Mouse (Mus musculus) MEL (cell line): ENCODE data around the gene Mmaa. TPM values are rescaled to one million over a fixed set of nuclear protein-coding genes. Genes with fewer than 3 reads are reported as not detected.

Experiments
- DNase-seq: peaks from one replicate; pipeline ENCODE4 v3.0.0; 2011; ENCODE audit warnings: low read depth, low spot score
- H3K27ac ChIP-seq: 2 replicates; pipeline ENCODE4 v1.5.1; 2012; ENCODE audit warnings: low read depth, mild to moderate bottlenecking, control low read depth, low read length, moderate library complexity; ENCODE audit not compliant: control insufficient read depth
- H3K27me3 ChIP-seq, 2 experiments: fragments of 150-350 bp in 1 of 2; sonication (generic) in 1 of 2; 2 replicates each; pipeline ENCODE4 v1.6.1; 2012; ENCODE audit warnings: low read length in 2 of 2, mild to moderate bottlenecking in 2 of 2, improper control_type of control experiment in 1 of 2, moderate library complexity in 1 of 2; ENCODE audit not compliant: insufficient read depth in 2 of 2, control insufficient read depth in 1 of 2
- H3K36me3 ChIP-seq, 2 experiments: 2 replicates each; pipeline ENCODE4 v1.6.1; 2012 to 2014; ENCODE audit warnings: low read length in 2 of 2, improper control_type of control experiment in 1 of 2, inconsistent platforms in 1 of 2, mild to moderate bottlenecking in 1 of 2; ENCODE audit not compliant: insufficient read depth in 2 of 2, control insufficient read depth in 1 of 2
- H3K4me1 ChIP-seq, 2 experiments: fragments of 150-350 bp in 1 of 2; sonication (generic) in 1 of 2; 2 replicates each; pipeline ENCODE4 v1.6.1; 2012; ENCODE audit warnings: low read length in 2 of 2, improper control_type of control experiment in 1 of 2, mild to moderate bottlenecking in 1 of 2; ENCODE audit not compliant: insufficient read depth in 2 of 2, control insufficient read depth in 1 of 2
- H3K4me3 ChIP-seq, 2 experiments: fragments of 150-350 bp in 1 of 2; sonication (generic) in 1 of 2; 2 replicates each; pipeline ENCODE4 v1.5.1; 2012; ENCODE audit warnings: low read depth in 2 of 2, low read length in 2 of 2, mild to moderate bottlenecking in 2 of 2, moderate library complexity in 2 of 2, control low read depth in 1 of 2, improper control_type of control experiment in 1 of 2; ENCODE audit not compliant: control insufficient read depth in 1 of 2, insufficient read depth in 1 of 2
- H3K79me2 ChIP-seq: 2 replicates; pipeline ENCODE4 v1.6.1; 2012; ENCODE audit warnings: mild to moderate bottlenecking, low read length, moderate library complexity; ENCODE audit not compliant: control insufficient read depth, poor library complexity, insufficient read depth
- H3K9ac ChIP-seq: 2 replicates; pipeline ENCODE4 v1.6.1; 2012; ENCODE audit warnings: low read depth, mild to moderate bottlenecking, control low read depth, low read length, moderate library complexity; ENCODE audit not compliant: control insufficient read depth, poor library complexity, severe bottlenecking
- H3K9me3 ChIP-seq: fragments of 150-350 bp; sonication (generic); replicated peaks from 2 replicates; pipeline ENCODE4 v1.6.1; 2012; ENCODE audit warnings: mild to moderate bottlenecking, low read length, improper control_type of control experiment, moderate library complexity; ENCODE audit not compliant: insufficient read depth
- BHLHE40 ChIP-seq: IDR thresholded peaks from 2 replicates; pipeline ENCODE4 v1.6.1; 2012; ENCODE audit warnings: low read depth, mild to moderate bottlenecking, inconsistent platforms, low read length, improper control_type of control experiment, borderline replicate concordance
- CHD2 ChIP-seq: IDR thresholded peaks from 2 replicates; pipeline ENCODE4 v1.6.1; 2011; ENCODE audit warnings: low read length, improper control_type of control experiment
- EP300 ChIP-seq, 2 experiments: IDR thresholded peaks; 2 replicates each; pipeline ENCODE4 v1.6.1; 2011; ENCODE audit warnings: improper control_type of control experiment in 2 of 2, low read length in 2 of 2, low read depth in 1 of 2, mild to moderate bottlenecking in 1 of 2
- GATA1 ChIP-seq: IDR thresholded peaks from 2 replicates; pipeline ENCODE4 v1.6.1; 2011; ENCODE audit warnings: low read depth, low read length, improper control_type of control experiment
- HCFC1 ChIP-seq: IDR thresholded peaks from 2 replicates; pipeline ENCODE4 v1.6.1; 2012; ENCODE audit warnings: low read depth, mild to moderate bottlenecking, inconsistent platforms, low read length, improper control_type of control experiment, moderate library complexity
- JUND ChIP-seq: IDR thresholded peaks from 2 replicates; pipeline ENCODE4 v1.6.1; 2011; ENCODE audit warnings: low read depth, mild to moderate bottlenecking, improper control_type of control experiment, low read length
- KAT2A ChIP-seq: conservative IDR thresholded peaks from 2 replicates; pipeline ENCODE4 v1.6.1; 2012; ENCODE audit warnings: low read depth, low read length, improper control_type of control experiment, inconsistent platforms
- MAFK ChIP-seq: IDR thresholded peaks from 2 replicates; pipeline ENCODE4 v1.6.1; 2011; ENCODE audit warnings: low read depth, mild to moderate bottlenecking, low read length, improper control_type of control experiment, borderline replicate concordance
- MAX ChIP-seq: IDR thresholded peaks from 2 replicates; pipeline ENCODE4 v1.6.1; 2011; ENCODE audit warnings: low read length, improper control_type of control experiment
- MAZ ChIP-seq: IDR thresholded peaks from 2 replicates; pipeline ENCODE4 v1.6.1; 2012; ENCODE audit warnings: low read depth, mild to moderate bottlenecking, inconsistent platforms, low read length, improper control_type of control experiment
- MEF2A ChIP-seq: IDR thresholded peaks from 2 replicates; pipeline ENCODE4 v1.6.1; 2014; ENCODE audit warnings: low read depth, mild to moderate bottlenecking, inconsistent platforms, low read length, improper control_type of control experiment; ENCODE audit not compliant: poor library complexity, insufficient replicate concordance, severe bottlenecking; ENCODE audit errors: extremely low read depth
- MXI1 ChIP-seq: IDR thresholded peaks from 2 replicates; pipeline ENCODE4 v1.6.1; 2011; ENCODE audit warnings: mild to moderate bottlenecking, low read depth, low read length, improper control_type of control experiment
- MYB ChIP-seq: IDR thresholded peaks from 2 replicates; pipeline ENCODE4 v1.6.1; 2011; ENCODE audit warnings: mild to moderate bottlenecking, low read depth, low read length, improper control_type of control experiment
- MYC ChIP-seq: IDR thresholded peaks from 2 replicates; pipeline ENCODE4 v1.6.1; 2011; ENCODE audit warnings: low read depth, mild to moderate bottlenecking, low read length, improper control_type of control experiment, moderate library complexity
- NRF1 ChIP-seq: IDR thresholded peaks from 2 replicates; pipeline ENCODE4 v1.6.1; 2014; ENCODE audit warnings: low read depth, mild to moderate bottlenecking, inconsistent platforms, low read length, improper control_type of control experiment, moderate library complexity; ENCODE audit not compliant: poor library complexity, insufficient read depth, severe bottlenecking
- POLR2A ChIP-seq, 2 experiments: IDR thresholded peaks; 2 replicates each; pipeline ENCODE4 v1.6.1; 2011 to 2012; ENCODE audit warnings: low read length in 2 of 2, mild to moderate bottlenecking in 2 of 2, control low read depth in 1 of 2, improper control_type of control experiment in 1 of 2, low read depth in 1 of 2, moderate library complexity in 1 of 2; ENCODE audit not compliant: control insufficient read depth in 1 of 2, insufficient read depth in 1 of 2, poor library complexity in 1 of 2
- RAD21 ChIP-seq: IDR thresholded peaks from 2 replicates; pipeline ENCODE4 v1.6.1; 2011; ENCODE audit warnings: mild to moderate bottlenecking, low read depth, low read length, improper control_type of control experiment
- SMC3 ChIP-seq: IDR thresholded peaks from 2 replicates; pipeline ENCODE4 v1.6.1; 2011; ENCODE audit warnings: low read depth, low read length, improper control_type of control experiment
- TCF12 ChIP-seq: IDR thresholded peaks from 2 replicates; pipeline ENCODE4 v1.6.1; 2014; ENCODE audit warnings: low read depth, mild to moderate bottlenecking, inconsistent platforms, low read length, improper control_type of control experiment, moderate library complexity
- UBTF ChIP-seq: IDR thresholded peaks from 2 replicates; pipeline ENCODE4 v1.6.1; 2012; ENCODE audit warnings: low read depth, mild to moderate bottlenecking, inconsistent platforms, low read length, improper control_type of control experiment, moderate library complexity, borderline replicate concordance; ENCODE audit not compliant: insufficient read depth
- USF1 ChIP-seq: IDR thresholded peaks from 2 replicates; pipeline ENCODE4 v1.6.1; 2014; ENCODE audit warnings: low read depth, mild to moderate bottlenecking, inconsistent platforms, low read length, improper control_type of control experiment, moderate library complexity
- ZC3H11A ChIP-seq: IDR thresholded peaks from 2 replicates; pipeline ENCODE4 v1.6.1; 2012; ENCODE audit warnings: low read depth, mild to moderate bottlenecking, inconsistent platforms, low read length, improper control_type of control experiment
- ZMIZ1 ChIP-seq: IDR thresholded peaks from 2 replicates; pipeline ENCODE4 v1.6.1; 2012; ENCODE audit warnings: low read depth, mild to moderate bottlenecking, inconsistent platforms, low read length, improper control_type of control experiment, moderate library complexity
- ZNF384 ChIP-seq: IDR thresholded peaks from 2 replicates; pipeline ENCODE4 v1.6.1; 2012; ENCODE audit warnings: low read depth, mild to moderate bottlenecking, inconsistent platforms, low read length, improper control_type of control experiment
- polyA plus RNA-seq, 2 experiments: library from polyadenylated mRNA; stranded (reverse) in 1 of 2; unstranded in 1 of 2; fragments of >175 nt in 1 of 2; fragments of >200 nt in 1 of 2; gene quantifications; 2 replicates each; pipeline versions ENCODE4 v1.2.1 to v1.2.4; 2012; ENCODE audit warnings: low replicate concordance in 2 of 2, low read depth in 1 of 2; ENCODE audit not compliant: insufficient read length in 2 of 2, insufficient read depth in 1 of 2, missing spikeins in 1 of 2
- total RNA-seq: library from RNA; depleted of rRNA; stranded (reverse); fragments of 300-350 nt; gene quantifications from 2 replicates; pipeline ENCODE4 v1.2.3, GENCODE M21; 2012

Gene Mmaa
- total and polyA plus RNA-seq, 3 experiments = 3.2 to 6.8 TPM; not detected in 1

- H3K9ac ChIP-seq = no peak overlapping the region
- no peaks in the 10 kb centered on the region for H3K4me1 ChIP-seq
- no peaks in the 10 kb centered on the region for H3K9me3 ChIP-seq
- no peak overlapping the region for H3K4me3 ChIP-seq
- H3K27ac ChIP-seq = no peak overlapping the region
- no peak for DNase-seq
- no peaks in the 10 kb centered on the region for H3K36me3 ChIP-seq
- no peaks in the 10 kb centered on the region for H3K27me3 ChIP-seq
- no peaks in the 10 kb centered on the region for H3K79me2 ChIP-seq
- TF ChIP-seq MXI1 = no peak
- no peak for TF ChIP-seq TCF12
- TF ChIP-seq KAT2A = no peak
- TF ChIP-seq MYB = no peak
- TF ChIP-seq USF1 = no peak
- no peak for TF ChIP-seq ZMIZ1
- no peak for TF ChIP-seq GATA1
- TF ChIP-seq MEF2A = no peak
- no peak for TF ChIP-seq ZNF384
- TF ChIP-seq UBTF = no peak
- no peak for TF ChIP-seq NRF1
- TF ChIP-seq HCFC1 = no peak
Observed at GRCm38 (mm10) chr8:79243422-79243821, 51.3 kb downstream of the Mmaa start.

GRCm38 (mm10) chr8:79239996-79240395 lies 54.7 kb downstream of the Mmaa start:
- Histone ChIP-seq H3K9ac (no peak overlapping the region), H3K4me3 (no peak overlapping the region), H3K27ac (no peak overlapping the region), H3K36me3 (no peaks in the 10 kb centered on the region), H3K4me1 (no peaks in the 10 kb centered on the region), H3K27me3 (no peaks in the 10 kb centered on the region), H3K9me3 (no peaks in the 10 kb centered on the region), H3K79me2 (no peaks in the 10 kb centered on the region)
- TF ChIP-seq MAX = no peak
- no peak for TF ChIP-seq EP300 (IDR thresholded peaks at IDR 0.05; ENCODE audit: low read depth in 1 of 2, low read length in 2 of 2)
- TF ChIP-seq RAD21 = no peak
- no peak for TF ChIP-seq MYB
- no peak for TF ChIP-seq MXI1
- no peak for TF ChIP-seq MAZ
- no peak for TF ChIP-seq POLR2A (IDR thresholded peaks at IDR 0.05; ENCODE audit: control insufficient read depth in 1 of 2, insufficient read depth in 1 of 2, low read depth in 1 of 2, low read length in 2 of 2, poor library complexity in 1 of 2)
- TF ChIP-seq TCF12 = no peak
- no peak for TF ChIP-seq MAFK
- TF ChIP-seq ZC3H11A = no peak
- TF ChIP-seq MYC = no peak
- TF ChIP-seq SMC3 = no peak
- TF ChIP-seq CHD2 = no peak
- TF ChIP-seq JUND = no peak
- no peak for TF ChIP-seq BHLHE40
- TF ChIP-seq MEF2A = no peak
- TF ChIP-seq NRF1 = no peak
- DNase-seq = no peak
